Comparison of ENCODE assay signal across 8 mouse cellular contexts in genomic region chr4:43398829-43399331, GRCm38 (mm10). TPM values are rescaled to one million over a fixed set of nuclear protein-coding genes. Genes with fewer than 3 reads are reported as not detected.
DNase-seq lines count a peak whose midpoint lies in the region; ATAC-seq and TF ChIP-seq lines count a peak whose summit lies in the region.

No protein-coding gene starts in this region.

- no peak overlapping the region; the same call in 1 of the 2 replicates for H3K4me3 ChIP-seq in layer of hippocampus, adult 2 months
- H3K4me3 ChIP-seq in midbrain, embryonic 10.5 days, result no peak overlapping the region

- no peaks in the 10 kb centered on the region for H3K9me3 ChIP-seq in midbrain, embryonic 10.5 days (replicated peaks)

- H3K36me3 ChIP-seq in midbrain, embryonic 10.5 days, result no peaks in the 10 kb centered on the region

- no peak for ATAC-seq in monocyte, adult 5-6 weeks (replicated peaks; ENCODE audit: insufficient number of reproducible peaks, low FRiP score, low TSS enrichment, poor library complexity, severe bottlenecking)
- ATAC-seq in erythroblast, adult 5-6 weeks (replicated peaks; ENCODE audit: low FRiP score, poor library complexity, severe bottlenecking), result no peak

- intact Hi-C loops in gastrocnemius, postnatal 36 days (cut with DNase I), result no loop called here

- H3K27me3 ChIP-seq in midbrain, embryonic 10.5 days (ENCODE audit: low read depth, poor library complexity, severe bottlenecking), result no peaks in the 10 kb centered on the region

- H3K27ac ChIP-seq in layer of hippocampus, adult 2 months, result peak overlapping the region; percentile 83
- 0 out of 2 replicates have a peak overlapping the region, but pooled peaks have one; percentile 46 for H3K27ac ChIP-seq in midbrain, embryonic 10.5 days (replicated peaks)

- peaks cover 39% of the 10 kb centered on the region for H3K4me1 ChIP-seq in midbrain, embryonic 10.5 days

- WGBS in midbrain, embryonic 10.5 days, result 77% methylated on average over 17 of the region's 17 CpGs

- DNase-seq in layer of hippocampus, adult 2 months (ENCODE audit: low spot score in 2 of 2), result peak in 1 of 2 experiments; percentile 35
- no peak for DNase-seq in layer of hippocampus, postnatal 36 days
- peak; percentile 63 for DNase-seq in brain, embryonic 14.5 days (ENCODE audit: low read depth)
- DNase-seq in gastrocnemius, postnatal 36 days, result peak; percentile 61 to 63
- DNase-seq in kidney, adult 8-10 months, result peak; percentile 45 to 47
- no peak for DNase-seq in midbrain, embryonic 10.5 days (ENCODE audit: low spot score)

- TF ChIP-seq CTCF in layer of hippocampus, adult 2 months (conservative IDR thresholded peaks at IDR 0.05), result no peak; the same call in 1 of the 2 replicates
- no peak for TF ChIP-seq CTCF in brain, embryonic 14.5 days (IDR thresholded peaks at IDR 0.05; ENCODE audit: borderline replicate concordance, extremely low read depth, insufficient read depth, insufficient read length)

- no peak for TF ChIP-seq POLR2A in brain, embryonic 14.5 days (IDR thresholded peaks at IDR 0.05; ENCODE audit: borderline replicate concordance, extremely low read depth, insufficient read depth, insufficient read length, poor library complexity, severe bottlenecking)

RNA-seq across cellular contexts. Expression of gene Rusc2, which starts 17.1 kb away (rescaled TPM):
- 100 to 1,000 TPM; 117 to 120 TPM for total RNA-seq in layer of hippocampus, adult 2 months (2021)
- 100 to 1,000 TPM; 104 to 120 TPM for total RNA-seq in layer of hippocampus, postnatal 36 days (2021)
- polyA plus RNA-seq in brain, embryonic 14.5 days (2012; rRNA removed), result 49.8 and 124 TPM in 2 replicates
- 10 to 100 TPM; 20.8 to 23.3 TPM for total RNA-seq in gastrocnemius, postnatal 36 days (2021)
- 10.5 and 18.1 TPM in 2 replicates for polyA plus RNA-seq in midbrain, embryonic 10.5 days (2016; fragmentation: Nextera tagmentation; extraction: Ambion mirVana)
- 0.43 to 7.6 TPM in 2 of 3 replicates, not detected in the other for total RNA-seq in monocyte, adult 5-6 weeks (2017)
- total RNA-seq in erythroblast, adult 5-6 weeks (2015; ENCODE audit: low replicate concordance), result 0.63 TPM in 1 of 2 replicates, not detected in the other
- 0.17 TPM in 1 of 2 replicates, not detected in the other for total RNA-seq in erythroblast, adult 5-6 weeks (2017; ENCODE audit: low replicate concordance)

RNA-seq across cellular contexts. Expression of gene Fam166b, which starts 30.1 kb away (rescaled TPM):
- 1 to 10 TPM in 1 of 2 experiments, under 1 TPM in 1; 0.98 to 1.9 TPM for total RNA-seq in layer of hippocampus, adult 2 months (2021)
- total RNA-seq in layer of hippocampus, postnatal 36 days (2021), result 1 to 10 TPM in 1 of 2 experiments, under 1 TPM in 1; 0.72 to 2.6 TPM
- 1.1 and 1.7 TPM in 2 replicates for polyA plus RNA-seq in brain, embryonic 14.5 days (2012; rRNA removed)
- total RNA-seq in gastrocnemius, postnatal 36 days (2021), result not detected
- 0.14 and 0.25 TPM in 2 replicates for polyA plus RNA-seq in midbrain, embryonic 10.5 days (2016; fragmentation: Nextera tagmentation; extraction: Ambion mirVana)
- total RNA-seq in monocyte, adult 5-6 weeks (2017), result 1.1 to 2.8 TPM in 2 of 3 replicates, not detected in the other
- total RNA-seq in erythroblast, adult 5-6 weeks (2015; ENCODE audit: low replicate concordance), result not detected in 2 replicates
- total RNA-seq in erythroblast, adult 5-6 weeks (2017; ENCODE audit: low replicate concordance), result not detected in 2 replicates

RNA-seq across cellular contexts. Expression of gene Tesk1, which starts 42.9 kb away (rescaled TPM):
- total RNA-seq in layer of hippocampus, adult 2 months (2021), result 10 to 100 TPM; 79.9 to 86.0 TPM
- total RNA-seq in layer of hippocampus, postnatal 36 days (2021), result 10 to 100 TPM; 76.2 to 76.3 TPM
- 89.1 and 109 TPM in 2 replicates for polyA plus RNA-seq in brain, embryonic 14.5 days (2012; rRNA removed)
- total RNA-seq in gastrocnemius, postnatal 36 days (2021), result 10 to 100 TPM; 49.1 to 50.0 TPM
- polyA plus RNA-seq in midbrain, embryonic 10.5 days (2016; fragmentation: Nextera tagmentation; extraction: Ambion mirVana), result 2.9 and 6.0 TPM in 2 replicates
- 12.8 to 21.7 TPM (median 12.9 TPM) in 3 replicates for total RNA-seq in monocyte, adult 5-6 weeks (2017)
- 1.7 and 2.3 TPM in 2 replicates for total RNA-seq in erythroblast, adult 5-6 weeks (2015; ENCODE audit: low replicate concordance)
- 0.98 and 1.5 TPM in 2 replicates for total RNA-seq in erythroblast, adult 5-6 weeks (2017; ENCODE audit: low replicate concordance)

RNA-seq across cellular contexts. Expression of gene Cd72, which starts 55.5 kb away (rescaled TPM):
- total RNA-seq in layer of hippocampus, adult 2 months (2021), result not detected
- total RNA-seq in layer of hippocampus, postnatal 36 days (2021), result not detected
- 0.14 TPM in 1 of 2 replicates, not detected in the other for polyA plus RNA-seq in brain, embryonic 14.5 days (2012; rRNA removed)
- total RNA-seq in gastrocnemius, postnatal 36 days (2021), result not detected
- polyA plus RNA-seq in midbrain, embryonic 10.5 days (2016; fragmentation: Nextera tagmentation; extraction: Ambion mirVana), result 1.4 and 1.8 TPM in 2 replicates
- total RNA-seq in monocyte, adult 5-6 weeks (2017), result 76.6 to 146 TPM (median 108 TPM) in 3 replicates
- total RNA-seq in erythroblast, adult 5-6 weeks (2015; ENCODE audit: low replicate concordance), result 2.1 and 2.3 TPM in 2 replicates
- total RNA-seq in erythroblast, adult 5-6 weeks (2017; ENCODE audit: low replicate concordance), result 0.43 and 7.9 TPM in 2 replicates

Comparison
In these comparisons a context has a peak if more than half of its experiments do, and no peak if none do; other contexts are left out.
1. DNase-seq: peak in brain, embryonic 14.5 days (single experiment), gastrocnemius, postnatal 36 days (2 of 2) and kidney, adult 8-10 months (2 of 2); none in layer of hippocampus, postnatal 36 days (0 of 2) and midbrain, embryonic 10.5 days (single experiment).
2. RNA of gene Rusc2, which starts 17.1 kb away (total RNA-seq): 117 to 120 TPM in layer of hippocampus, adult 2 months and 104 to 120 TPM in layer of hippocampus, postnatal 36 days; 20.8 to 23.3 TPM in gastrocnemius, postnatal 36 days, 0.43 to 7.6 TPM in monocyte, adult 5-6 weeks and 0.17 to 0.63 TPM in erythroblast, adult 5-6 weeks; every median in the first group is over 4 times any median in the second.